Mouse (Mus musculus): ENCODE measurements around the gene Prkar1b. TPM values are rescaled to one million over a fixed set of nuclear protein-coding genes. Genes with fewer than 3 reads are reported as not detected.

The Prkar1b gene
- polyA plus RNA-seq, 1 experiment from 2014 or later: 0.62 TPM

- no peak overlapping the region for H3K4me2 ChIP-seq (ENCODE audit: low read depth, low read length)
- H3K4me3 ChIP-seq (ENCODE audit: low read depth, low read length): no peak overlapping the region
- peaks cover 22% of the 10 kb centered on the region for H3K36me3 ChIP-seq (replicated peaks; ENCODE audit: insufficient read depth, low read length)
- TF ChIP-seq EP300 (IDR thresholded peaks at IDR 0.05; ENCODE audit: low read depth): no peak
- TF ChIP-seq CTCF (IDR thresholded peaks at IDR 0.05; ENCODE audit: low read depth): no peak
- DNase-seq (no peak), ATAC-seq (no peak)
- H3K27me3 ChIP-seq (ENCODE audit: insufficient read depth, low read length): no peaks in the 10 kb centered on the region
- no peak overlapping the region for H3K27ac ChIP-seq (ENCODE audit: low read depth)
- H3K4me1 ChIP-seq (ENCODE audit: insufficient read depth): no peaks in the 10 kb centered on the region
- H3K9ac ChIP-seq (replicated peaks): no peak overlapping the region
- H3K9me3 ChIP-seq (ENCODE audit: low read length): no peaks in the 10 kb centered on the region
- WGBS (ENCODE audit: insufficient replicate concordance): 83% methylated on average over 9 of the region's 9 CpGs
Observed at GRCm38 (mm10) chr5:139183601-139184000, 33.8 kb upstream of the Prkar1b start.

- WGBS (ENCODE audit: insufficient replicate concordance): 88% methylated on average over 2 of the region's 2 CpGs
- Histone ChIP-seq H3K9me3 (ENCODE audit: low read length) (no peaks in the 10 kb centered on the region), H3K4me2 (ENCODE audit: low read depth, low read length) (no peak overlapping the region), H3K9ac (replicated peaks) (no peak overlapping the region), H3K4me3 (ENCODE audit: low read depth, low read length) (no peak overlapping the region), H3K27ac (ENCODE audit: low read depth) (no peak overlapping the region), H3K27me3 (ENCODE audit: insufficient read depth, low read length) (no peaks in the 10 kb centered on the region), H3K36me3 (replicated peaks; ENCODE audit: insufficient read depth, low read length) (peaks cover 23% of the 10 kb centered on the region), H3K4me1 (ENCODE audit: insufficient read depth) (no peaks in the 10 kb centered on the region)
- no peak for TF ChIP-seq CTCF (IDR thresholded peaks at IDR 0.05; ENCODE audit: low read depth)
- DNase-seq (no peak), ATAC-seq (no peak)
Observed at GRCm38 (mm10) chr5:139183131-139183530, 33.3 kb upstream of the Prkar1b start.

DNA sequence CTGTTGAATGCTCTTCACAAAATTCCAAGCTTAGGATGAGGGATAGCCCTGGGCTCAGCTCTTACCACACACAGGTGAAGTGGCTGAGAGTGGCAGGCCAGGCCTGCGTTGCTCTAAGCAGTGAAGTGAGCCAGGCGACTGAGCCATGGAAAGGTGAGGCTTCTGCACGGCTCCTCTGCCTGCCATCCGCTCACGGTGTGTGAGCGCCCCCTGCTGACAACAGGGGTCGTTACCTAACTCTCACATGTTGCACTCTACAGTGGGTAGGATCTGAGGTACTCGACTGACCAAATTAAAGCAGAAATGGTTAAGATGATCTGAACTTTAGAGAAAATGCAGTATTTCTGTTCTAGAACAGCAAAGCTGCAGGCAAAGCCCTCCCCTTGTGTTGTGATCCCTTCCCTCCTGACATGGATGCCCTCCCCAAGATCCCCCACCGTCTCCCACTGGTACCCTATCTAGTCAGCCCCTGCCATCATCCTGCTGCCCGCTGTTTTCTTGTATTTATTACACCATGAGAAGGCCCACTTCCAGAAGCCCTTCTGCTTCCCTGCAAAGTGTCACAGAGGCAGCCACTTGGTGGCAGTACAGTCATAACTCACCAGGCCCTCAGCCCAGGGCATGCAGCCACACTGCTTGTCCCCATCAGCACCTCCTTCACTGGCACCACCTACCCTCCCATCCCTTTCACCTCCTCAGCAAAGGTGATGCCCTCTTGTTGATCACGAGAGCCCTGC, 29.3 kb upstream of the Prkar1b start:
- no peaks in the 10 kb centered on the region for H3K27me3 ChIP-seq (ENCODE audit: insufficient read depth, low read length)
- H3K4me2 ChIP-seq (ENCODE audit: low read depth, low read length): no peak overlapping the region
- ATAC-seq (peak; percentile 81), DNase-seq (peak; percentile 88)
- 22% methylated on average over 11 of the region's 11 CpGs for WGBS (ENCODE audit: insufficient replicate concordance)
- TF ChIP-seq CTCF (IDR thresholded peaks at IDR 0.05; ENCODE audit: low read depth) (peak; percentile 98), EP300 (IDR thresholded peaks at IDR 0.05; ENCODE audit: low read depth) (no peak)
- H3K4me1 ChIP-seq (ENCODE audit: insufficient read depth): no peaks in the 10 kb centered on the region
- H3K36me3 ChIP-seq (replicated peaks; ENCODE audit: insufficient read depth, low read length): peaks cover 18% of the 10 kb centered on the region
- no peak overlapping the region for H3K27ac ChIP-seq (ENCODE audit: low read depth)
- H3K9me3 ChIP-seq (ENCODE audit: low read length): no peaks in the 10 kb centered on the region
- no peak overlapping the region for H3K4me3 ChIP-seq (ENCODE audit: low read depth, low read length)
- no peak overlapping the region for H3K9ac ChIP-seq (replicated peaks)

DNA sequence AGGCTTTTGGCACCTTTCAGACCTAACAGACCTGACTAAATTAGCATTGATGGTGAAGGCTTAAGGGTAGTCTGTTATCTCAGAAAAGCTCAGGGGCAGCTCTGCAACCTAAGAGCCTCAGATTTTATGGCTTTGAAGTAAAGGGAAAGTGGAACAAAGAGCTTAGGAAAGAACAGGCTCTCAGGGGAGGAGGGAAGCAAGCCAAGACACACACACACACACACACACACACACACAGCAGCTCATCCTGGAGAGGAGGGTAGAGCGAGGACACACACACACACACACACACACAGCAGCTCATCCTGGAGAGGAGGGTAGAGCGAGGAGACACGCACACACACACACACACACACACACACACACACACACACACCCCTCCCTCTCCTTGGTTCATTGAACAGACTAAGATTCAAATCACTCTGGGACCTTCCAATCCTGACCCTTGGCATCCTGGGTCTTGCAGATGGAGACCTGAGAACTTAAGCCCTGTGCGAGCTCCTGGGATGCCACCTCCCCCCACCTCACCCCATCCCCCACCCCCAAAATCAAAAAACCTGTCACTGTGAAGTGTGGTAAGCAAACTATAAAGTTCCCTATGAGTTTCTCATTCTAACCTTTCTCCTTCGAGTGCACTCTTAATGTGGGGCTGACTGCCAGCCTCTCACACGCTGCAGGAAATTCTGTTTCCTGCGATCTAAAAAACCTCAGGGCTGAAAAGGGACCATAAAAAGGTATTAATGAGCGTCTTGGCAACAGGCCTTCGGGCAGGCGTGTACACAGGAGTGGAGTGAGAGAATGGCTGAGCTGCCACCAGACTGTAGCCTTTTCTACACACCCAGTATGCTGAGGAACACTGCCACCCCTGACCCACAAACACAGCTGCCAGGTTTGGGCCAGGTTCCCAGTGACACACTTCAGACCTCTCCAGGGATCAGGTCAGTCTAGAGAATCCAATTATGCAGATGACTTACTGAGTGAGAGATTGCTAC, 25.1 kb upstream of the Prkar1b start:
- Histone ChIP-seq H3K4me2 (ENCODE audit: low read depth, low read length) (no peak overlapping the region), H3K9me3 (ENCODE audit: low read length) (no peaks in the 10 kb centered on the region), H3K4me3 (ENCODE audit: low read depth, low read length) (no peak overlapping the region), H3K27me3 (ENCODE audit: insufficient read depth, low read length) (no peaks in the 10 kb centered on the region), H3K36me3 (replicated peaks; ENCODE audit: insufficient read depth, low read length) (peaks cover 20% of the 10 kb centered on the region), H3K9ac (replicated peaks) (no peak overlapping the region), H3K27ac (ENCODE audit: low read depth) (no peak overlapping the region), H3K4me1 (ENCODE audit: insufficient read depth) (no peaks in the 10 kb centered on the region)
- 60% methylated on average over 10 of the region's 10 CpGs for WGBS (ENCODE audit: insufficient replicate concordance)
- ATAC-seq (no peak), DNase-seq (no peak)
- no peak for TF ChIP-seq CTCF (IDR thresholded peaks at IDR 0.05; ENCODE audit: low read depth)
- no peak for TF ChIP-seq EP300 (IDR thresholded peaks at IDR 0.05; ENCODE audit: low read depth)

DNA sequence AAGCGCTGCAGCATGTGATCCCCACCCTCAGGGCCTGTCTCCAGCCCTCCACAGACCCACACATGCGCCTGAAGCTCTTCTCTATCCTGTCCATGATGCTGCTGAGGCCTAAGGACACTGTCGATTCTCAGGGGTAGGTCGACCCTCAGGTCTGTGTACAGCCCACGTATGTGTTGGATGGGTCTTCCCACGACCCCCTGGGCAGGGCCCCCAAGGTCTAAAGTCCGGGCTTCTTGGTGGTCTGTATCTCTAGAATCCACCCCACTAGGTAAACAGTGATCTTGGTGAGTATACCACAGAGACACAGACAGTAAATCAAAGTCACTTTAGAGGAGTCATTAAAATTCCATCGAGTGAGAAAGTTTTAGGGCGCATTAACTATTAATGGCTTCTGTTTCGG, 24.3 kb upstream of the Prkar1b start:
- Histone ChIP-seq H3K27me3 (ENCODE audit: insufficient read depth, low read length) (no peaks in the 10 kb centered on the region), H3K4me3 (ENCODE audit: low read depth, low read length) (no peak overlapping the region), H3K36me3 (replicated peaks; ENCODE audit: insufficient read depth, low read length) (peaks cover 20% of the 10 kb centered on the region), H3K4me2 (ENCODE audit: low read depth, low read length) (no peak overlapping the region), H3K27ac (ENCODE audit: low read depth) (no peak overlapping the region), H3K4me1 (ENCODE audit: insufficient read depth) (no peaks in the 10 kb centered on the region), H3K9ac (replicated peaks) (no peak overlapping the region), H3K9me3 (ENCODE audit: low read length) (no peaks in the 10 kb centered on the region)
- DNase-seq (no peak), ATAC-seq (no peak)
- 59% methylated on average over 10 of the region's 10 CpGs for WGBS (ENCODE audit: insufficient replicate concordance)
- no peak for TF ChIP-seq EP300 (IDR thresholded peaks at IDR 0.05; ENCODE audit: low read depth)

DNA sequence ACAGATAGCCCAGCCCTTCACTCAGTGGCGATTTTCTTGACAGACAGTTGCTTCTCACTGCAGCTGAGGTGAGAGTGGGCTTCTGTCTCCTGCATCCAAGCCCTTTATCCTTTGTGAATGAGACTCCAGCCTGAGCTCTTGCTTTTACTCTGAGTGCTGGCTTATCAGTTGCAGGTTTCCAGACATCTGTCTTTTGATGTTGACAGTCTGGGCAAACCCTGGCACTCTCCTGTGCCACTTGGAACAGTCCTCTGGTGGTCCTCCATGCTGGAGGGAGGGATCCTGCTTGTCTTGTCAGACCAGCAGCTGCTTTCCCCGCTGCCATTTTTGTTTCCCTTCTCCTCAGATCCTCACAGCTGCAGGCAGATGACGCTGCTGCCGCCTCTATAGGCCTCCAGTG, 22.1 kb upstream of the Prkar1b start:
- H3K4me3 ChIP-seq (ENCODE audit: low read depth, low read length): no peak overlapping the region
- no peak overlapping the region for H3K4me2 ChIP-seq (ENCODE audit: low read depth, low read length)
- H3K27ac ChIP-seq (ENCODE audit: low read depth): no peak overlapping the region
- no peaks in the 10 kb centered on the region for H3K27me3 ChIP-seq (ENCODE audit: insufficient read depth, low read length)
- WGBS (ENCODE audit: insufficient replicate concordance): 82% methylated on average over 4 of the region's 4 CpGs
- H3K9ac ChIP-seq (replicated peaks): no peak overlapping the region
- peaks cover 20% of the 10 kb centered on the region for H3K36me3 ChIP-seq (replicated peaks; ENCODE audit: insufficient read depth, low read length)
- no peak for ATAC-seq
- DNase-seq: no peak
- H3K4me1 ChIP-seq (ENCODE audit: insufficient read depth): no peaks in the 10 kb centered on the region
- TF ChIP-seq CTCF (IDR thresholded peaks at IDR 0.05; ENCODE audit: low read depth): no peak
- TF ChIP-seq EP300 (IDR thresholded peaks at IDR 0.05; ENCODE audit: low read depth): no peak
- no peaks in the 10 kb centered on the region for H3K9me3 ChIP-seq (ENCODE audit: low read length)

Data from liver, postnatal 0 days (tissue).